Comparison of ENCODE assay signal across 8 mouse cellular contexts in the genomic region with DNA sequence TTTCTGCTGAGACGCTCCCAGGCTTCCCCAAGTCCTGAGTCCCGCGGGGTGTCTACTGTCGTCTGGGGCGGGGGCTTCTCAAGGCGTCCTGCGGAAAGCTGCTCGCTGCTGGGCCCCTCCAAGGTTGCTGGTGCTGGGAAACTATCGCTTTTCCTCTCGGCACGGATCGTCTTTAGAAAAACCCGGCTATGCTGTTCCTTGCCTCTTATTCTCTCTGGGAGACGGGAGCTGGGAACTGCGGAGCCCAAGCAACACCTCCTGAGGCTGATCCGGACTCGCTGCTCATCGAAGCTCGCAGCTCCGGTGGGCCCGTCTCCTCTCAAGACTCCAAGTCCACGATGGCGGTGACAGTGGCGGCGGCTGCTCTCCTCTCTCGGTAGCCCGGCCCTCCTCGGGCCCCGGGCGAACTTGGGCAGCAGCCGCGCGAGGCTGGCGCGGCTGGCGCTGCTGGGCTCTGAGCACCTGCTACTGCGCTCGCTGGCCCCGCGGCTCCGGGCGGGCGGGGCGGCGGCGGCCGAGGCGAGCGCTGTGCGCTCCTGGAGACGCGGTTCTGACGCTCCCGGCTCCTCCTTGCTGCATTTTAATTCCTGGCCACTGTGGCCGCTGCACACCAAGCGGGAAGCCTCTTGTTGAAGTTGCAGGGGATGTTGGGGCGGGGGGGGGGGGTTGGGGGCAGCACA.
DNase-seq lines count a peak whose midpoint lies in the region; ATAC-seq lines count a peak whose summit lies in the region.

No protein-coding gene starts in this region.

- no peaks in the 10 kb centered on the region for H3K36me3 ChIP-seq in heart, embryonic 16.5 days (ENCODE audit: control insufficient read depth, insufficient read depth)
- no peaks in the 10 kb centered on the region for H3K36me3 ChIP-seq in midbrain, embryonic 10.5 days
- H3K36me3 ChIP-seq in stomach, embryonic 15.5 days, result no peaks in the 10 kb centered on the region

- peak overlapping the region; percentile 83 for H3K4me2 ChIP-seq in heart, embryonic 16.5 days (ENCODE audit: low read depth, low read length)
- H3K4me2 ChIP-seq in stomach, embryonic 15.5 days, result peak overlapping the region; percentile 95

- no peaks in the 10 kb centered on the region; the same call in 1 of the 2 replicates for H3K9me3 ChIP-seq in heart, embryonic 16.5 days (replicated peaks; ENCODE audit: control insufficient read depth, low read length)
- no peaks in the 10 kb centered on the region for H3K9me3 ChIP-seq in midbrain, embryonic 10.5 days (replicated peaks)
- H3K9me3 ChIP-seq in stomach, embryonic 15.5 days, result no peaks in the 10 kb centered on the region

- peak; percentile 39 for DNase-seq in urinary bladder, adult 2 months (ENCODE audit: low spot score)
- DNase-seq in urinary bladder, postnatal 10 days (ENCODE audit: low spot score), result no peak
- peak; percentile 68 for DNase-seq in embryo, embryonic 9.5 days (ENCODE audit: extremely low spot score)
- peak; percentile 60 to 79 for DNase-seq in layer of hippocampus, postnatal 10 days (ENCODE audit: low spot score in 2 of 2)
- DNase-seq in midbrain, embryonic 10.5 days (ENCODE audit: low spot score), result peak; percentile 77
- DNase-seq in B cell, adult 2 months, result no peak

- 0 out of 2 replicates have a peak, but pooled peaks have one; percentile 28 for ATAC-seq in heart, embryonic 16.5 days (replicated peaks; ENCODE audit: extremely low read depth, insufficient read depth, low FRiP score)
- 0 out of 2 replicates have a peak, but pooled peaks have one; percentile 31 for ATAC-seq in stomach, embryonic 15.5 days (ENCODE audit: insufficient read depth, low FRiP score, low read depth)

- under 1% methylated on average over 57 of the region's 57 CpGs for WGBS in heart, embryonic 16.5 days
- under 1% methylated on average over 56 of the region's 57 CpGs for WGBS in midbrain, embryonic 10.5 days
- under 1% methylated on average over 54 of the region's 57 CpGs for WGBS in stomach, embryonic 15.5 days

- peak overlapping the region; percentile 56 for H3K4me3 ChIP-seq in heart, embryonic 16.5 days (ENCODE audit: low read length)
- H3K4me3 ChIP-seq in midbrain, embryonic 10.5 days, result peak overlapping the region; percentile 75
- H3K4me3 ChIP-seq in stomach, embryonic 15.5 days (replicated peaks), result peak overlapping the region; percentile 46

- H3K4me1 ChIP-seq in heart, embryonic 16.5 days (ENCODE audit: control insufficient read depth, insufficient read depth, low read length), result peaks cover 13% of the 10 kb centered on the region
- peaks cover 29% of the 10 kb centered on the region for H3K4me1 ChIP-seq in midbrain, embryonic 10.5 days
- H3K4me1 ChIP-seq in stomach, embryonic 15.5 days, result peaks cover 23% of the 10 kb centered on the region

- no peak overlapping the region for H3K27ac ChIP-seq in heart, embryonic 16.5 days (ENCODE audit: low read length)
- peak overlapping the region; percentile 83 for H3K27ac ChIP-seq in midbrain, embryonic 10.5 days (replicated peaks)
- no peak overlapping the region for H3K27ac ChIP-seq in stomach, embryonic 15.5 days

- H3K27me3 ChIP-seq in heart, embryonic 16.5 days (ENCODE audit: control insufficient read depth, insufficient read depth, low read length), result peaks cover 65% of the 10 kb centered on the region
- peaks cover 74% of the 10 kb centered on the region for H3K27me3 ChIP-seq in midbrain, embryonic 10.5 days (ENCODE audit: low read depth, poor library complexity, severe bottlenecking)
- peaks cover 59% of the 10 kb centered on the region for H3K27me3 ChIP-seq in stomach, embryonic 15.5 days (replicated peaks)

- no peak overlapping the region for H3K9ac ChIP-seq in heart, embryonic 16.5 days (ENCODE audit: low read length)
- no peak overlapping the region for H3K9ac ChIP-seq in stomach, embryonic 15.5 days

Comparison
In these comparisons a context has a peak if more than half of its experiments do, and no peak if none do; other contexts are left out.
1. DNase-seq: peak in urinary bladder, adult 2 months (single experiment), embryo, embryonic 9.5 days (single experiment), layer of hippocampus, postnatal 10 days (2 of 2) and midbrain, embryonic 10.5 days (single experiment); none in urinary bladder, postnatal 10 days (single experiment) and B cell, adult 2 months (0 of 2).
2. Peak in every context shown above with its lines, with median percentiles within 50 percentile points of each other: H3K4me3 ChIP-seq.